Mouse (Mus musculus) urinary bladder, postnatal 36 days (tissue): Measurements from ENCODE around the gene Fzr1.

Source experiments
- DNase-seq, 2 experiments: peaks; one replicate each; pipeline ENCODE4 v3.0.0; 2022; ENCODE audit warnings: low spot score in 2 of 2, mixed read lengths in 1 of 2

The Fzr1 gene

DNA sequence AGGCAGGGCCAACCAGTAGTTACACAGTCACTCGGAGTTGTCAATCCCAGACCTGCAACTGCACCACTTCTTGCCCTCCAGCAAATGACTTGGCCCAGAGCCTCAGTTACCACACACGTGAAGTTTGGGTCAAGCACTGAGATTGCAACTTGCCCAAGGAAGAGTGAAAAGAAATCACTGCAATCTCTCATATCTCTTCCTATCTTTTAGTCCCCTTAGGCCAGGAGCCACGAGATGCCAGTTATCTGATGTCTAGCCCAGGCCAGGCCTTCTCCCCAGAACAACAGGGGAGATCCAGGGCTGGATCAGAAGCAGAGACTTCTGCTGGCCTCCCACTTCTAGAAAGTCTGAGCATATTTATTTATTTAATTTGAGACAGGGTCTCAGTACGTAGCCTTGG is 22.8 kb downstream of the Fzr1 start:
- no peak for DNase-seq

DNA sequence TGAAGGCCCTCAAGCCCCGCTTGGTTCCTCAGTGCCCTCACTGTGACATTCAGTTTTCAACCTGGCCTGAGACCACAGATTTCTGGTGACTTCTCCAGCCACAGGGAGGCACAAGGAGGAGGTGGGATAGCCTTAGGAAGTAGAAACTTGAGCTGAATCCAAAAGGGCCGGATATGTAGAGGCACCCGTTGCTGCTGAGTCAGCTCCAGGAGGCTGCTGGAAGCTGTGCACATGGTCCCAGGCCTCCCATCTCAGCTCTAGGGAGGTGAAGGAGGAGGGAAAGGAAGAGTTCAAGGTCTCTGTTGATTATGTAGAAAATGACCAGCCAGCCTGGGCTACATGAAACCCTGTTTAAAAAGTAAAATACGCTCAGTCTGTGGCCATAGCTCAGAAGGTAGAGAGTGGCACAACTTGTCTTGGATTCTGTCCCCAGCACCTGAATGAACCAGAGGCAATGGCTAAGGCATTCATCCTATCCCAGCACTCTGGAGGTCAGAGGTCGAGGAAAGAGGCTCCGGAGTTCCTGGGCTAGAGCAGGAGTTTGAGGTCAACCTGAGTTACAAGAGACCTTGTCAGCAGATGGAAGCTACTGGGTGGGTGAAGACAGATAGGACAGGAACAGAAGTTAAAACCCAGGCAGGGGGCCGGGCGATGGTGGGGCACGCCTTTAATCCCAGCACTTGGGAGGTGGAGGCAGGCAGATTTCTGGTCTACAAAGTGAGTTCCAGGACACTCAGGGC is 23.4 kb downstream of the Fzr1 start:
- DNase-seq = no peak

DNA sequence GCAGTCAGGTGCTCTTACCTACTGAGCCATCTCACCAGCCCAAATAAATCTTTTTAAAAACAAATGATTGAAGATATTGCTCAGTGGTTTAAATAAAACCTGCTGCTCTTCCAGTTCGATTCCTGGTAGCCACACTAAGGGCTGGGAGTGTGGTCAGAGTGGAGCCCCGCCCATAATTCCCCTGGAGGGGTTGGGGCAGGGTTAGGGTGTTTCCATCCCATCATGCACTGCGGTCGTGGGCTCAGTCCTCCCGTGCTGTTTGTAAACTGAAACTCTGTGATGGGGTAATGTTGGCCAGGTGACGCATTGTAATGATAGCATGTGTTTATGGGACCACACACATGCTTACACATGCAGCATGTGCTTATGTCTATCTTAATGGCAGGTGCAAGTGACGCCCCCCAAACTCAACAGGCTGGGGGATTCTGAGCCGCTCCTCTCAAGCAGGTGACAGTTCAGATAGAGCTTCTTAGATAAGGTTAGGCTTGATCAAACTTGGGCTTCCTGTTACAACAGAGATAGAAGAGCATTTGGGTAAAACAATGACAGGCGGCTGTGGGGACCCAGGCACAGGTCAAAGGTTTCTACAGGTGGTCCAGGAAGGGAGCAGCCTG is 26.5 kb downstream of the Fzr1 start:
- DNase-seq = no peak

DNA sequence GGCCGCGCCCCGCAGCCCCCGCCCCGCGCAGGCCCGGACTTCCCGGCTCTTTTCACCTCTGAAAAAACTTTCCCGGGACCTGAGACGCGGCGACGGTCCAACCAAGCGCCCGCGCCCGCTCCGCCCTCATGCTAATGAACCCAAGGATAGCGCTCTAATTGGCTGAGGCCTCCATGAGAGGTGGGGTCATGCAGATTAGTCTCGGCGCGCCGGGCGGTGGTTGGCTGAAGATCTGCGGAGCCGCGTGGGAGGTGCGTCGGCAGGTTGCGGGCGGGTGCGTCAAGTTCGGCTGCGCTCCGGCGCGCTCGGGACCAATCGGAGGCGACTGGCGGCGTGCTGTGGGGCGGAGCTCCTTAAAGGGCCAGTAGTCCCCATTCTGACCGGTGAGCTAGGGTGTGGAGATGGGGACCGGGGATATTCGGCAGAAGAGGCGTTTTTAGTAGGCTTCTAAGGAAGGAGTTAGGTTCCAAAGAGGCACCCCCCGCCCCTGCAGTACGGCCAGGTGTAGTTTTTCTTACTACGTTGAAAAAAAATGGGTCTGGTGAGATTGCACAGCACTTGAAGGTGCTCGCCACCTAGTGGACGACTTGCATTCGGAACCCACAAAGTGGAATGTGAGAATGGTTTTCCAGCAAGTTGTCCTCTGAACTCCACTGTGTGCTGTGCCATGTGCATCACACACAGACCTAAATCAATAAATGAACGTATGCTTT is 27.8 kb downstream of the Fzr1 start, which contains the start of gene Hmg20b:
Hmg20b (minus strand) TSS at position 130 of the 713 bp plus-strand sequence.
- peak; percentile 97 to 99 for DNase-seq

DNA sequence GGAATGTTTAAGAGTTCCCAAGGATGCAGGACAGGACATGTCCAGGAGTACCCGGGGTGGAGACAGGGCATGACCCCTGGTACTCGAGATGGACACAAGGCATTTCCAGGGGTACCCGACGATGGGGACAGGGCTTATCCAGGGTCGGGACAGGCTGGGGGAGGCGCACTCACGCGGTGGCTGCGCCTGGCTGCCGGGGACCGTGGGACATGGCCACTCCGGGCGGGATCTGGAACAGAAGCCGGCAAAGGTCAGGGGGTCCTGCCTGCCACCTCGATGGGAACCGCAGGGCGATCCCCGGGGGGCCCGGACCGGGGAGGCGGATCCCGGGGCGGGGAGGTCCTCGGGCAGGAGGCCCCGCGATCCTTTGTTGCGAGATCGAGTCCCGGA is 28.4 kb downstream of the Fzr1 start:
- no peak for DNase-seq

DNA sequence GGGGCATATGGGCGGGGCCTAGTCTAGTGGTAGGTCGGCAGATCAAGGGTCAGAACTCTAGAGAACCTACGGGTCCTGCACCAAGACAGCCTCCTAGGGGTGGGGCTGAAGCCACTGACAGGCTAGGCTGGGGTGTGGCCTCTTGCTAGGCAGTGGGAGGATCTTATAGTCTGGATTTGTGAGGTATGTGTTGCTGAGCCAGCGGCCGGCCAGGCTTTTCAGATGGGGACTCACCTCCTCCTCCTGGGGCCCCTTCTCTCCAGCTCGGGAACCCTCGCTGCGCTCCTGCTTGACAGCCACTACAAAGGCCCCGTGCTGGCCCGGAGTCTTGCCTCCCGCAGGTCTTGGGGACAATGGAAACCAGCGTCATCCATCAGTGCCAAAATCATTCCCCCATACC is 29.2 kb downstream of the Fzr1 start:
- peak in 1 of 2 experiments; percentile 55 for DNase-seq

DNA sequence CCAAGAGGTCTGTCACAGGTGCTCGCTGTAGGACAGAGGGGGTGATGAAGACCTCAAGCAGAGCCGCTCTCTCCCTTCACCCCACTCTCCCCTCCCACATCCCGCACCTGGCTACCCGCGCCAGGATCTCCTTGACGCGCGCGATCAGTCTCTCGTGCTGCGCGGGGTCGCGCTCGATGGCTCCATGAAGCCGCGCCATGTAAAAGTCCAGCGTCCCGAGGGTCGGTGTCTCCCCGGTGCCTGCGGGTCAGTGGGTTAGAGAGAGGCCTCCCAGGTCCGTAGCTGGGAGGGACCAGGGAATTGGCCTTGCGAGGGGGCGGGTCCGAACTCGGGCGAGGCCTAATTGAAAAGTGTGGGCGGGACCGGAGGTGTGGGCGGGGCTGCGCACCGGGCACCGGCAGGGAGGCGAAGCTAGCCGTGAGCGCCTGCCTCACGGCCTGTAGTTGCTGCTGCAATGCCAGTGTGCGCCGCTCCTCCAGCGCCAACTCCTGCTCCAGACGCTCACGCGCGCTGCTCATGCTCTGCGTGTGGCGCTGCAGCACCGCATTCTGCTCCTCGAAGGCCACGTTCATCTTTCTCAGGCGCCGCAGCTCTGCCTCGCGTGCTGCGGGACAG is 31.8 kb downstream of the Fzr1 start:
- peak; percentile 51 to 75 for DNase-seq

DNA sequence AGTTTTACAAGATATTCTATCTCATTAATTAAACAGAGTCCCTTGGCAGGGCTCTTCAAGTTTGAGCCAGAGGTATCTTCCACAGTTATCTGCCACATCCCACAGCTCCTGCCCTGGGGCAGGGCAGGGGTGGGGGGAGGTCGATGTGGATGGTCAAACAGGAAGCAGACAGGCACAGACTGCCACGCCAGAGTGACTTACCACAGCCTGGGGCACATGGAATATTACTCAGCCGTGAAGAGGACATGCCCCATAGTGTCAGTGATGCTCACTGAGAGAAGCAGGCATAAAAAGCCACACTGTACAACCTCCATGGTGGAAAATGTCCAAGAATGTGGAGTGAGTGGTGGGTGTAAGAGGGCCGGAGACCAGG is 33.2 kb downstream of the Fzr1 start:
- no peak for DNase-seq

DNA sequence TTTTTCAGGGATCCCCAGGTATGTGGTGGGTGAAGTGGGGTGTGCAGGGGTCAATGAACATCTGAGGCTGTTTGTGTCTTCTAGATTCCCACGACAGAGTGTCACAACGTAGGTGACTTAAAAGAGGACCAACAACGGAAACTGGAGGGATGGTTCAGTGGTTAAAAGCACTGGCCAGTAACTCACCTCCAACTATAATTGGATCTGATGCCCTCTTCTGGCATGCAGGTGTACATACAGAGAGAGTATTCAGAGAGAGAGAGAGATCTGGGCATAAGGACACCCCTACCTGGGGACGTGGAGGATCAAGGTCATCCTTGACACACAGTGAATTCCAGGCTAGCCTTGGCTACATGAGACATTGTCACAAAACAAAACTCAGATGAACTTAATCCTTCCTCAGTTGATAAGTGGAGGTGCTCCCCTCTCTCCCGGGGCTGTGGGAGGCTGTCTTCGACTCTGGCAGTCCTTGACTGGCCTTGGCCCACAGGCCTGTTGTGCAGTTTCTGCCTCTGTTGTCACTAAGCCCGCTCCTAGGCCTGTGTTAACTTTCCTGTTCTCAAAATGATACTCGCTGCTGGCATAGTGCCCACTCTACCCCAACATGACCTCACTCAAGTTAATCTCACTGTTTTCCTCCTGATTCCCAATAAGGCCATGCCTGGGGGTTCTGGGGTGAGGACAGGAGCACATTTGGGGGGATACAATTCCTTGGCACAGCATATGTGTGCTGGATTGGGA is 33.7 kb downstream of the Fzr1 start:
- no peak for DNase-seq

DNA sequence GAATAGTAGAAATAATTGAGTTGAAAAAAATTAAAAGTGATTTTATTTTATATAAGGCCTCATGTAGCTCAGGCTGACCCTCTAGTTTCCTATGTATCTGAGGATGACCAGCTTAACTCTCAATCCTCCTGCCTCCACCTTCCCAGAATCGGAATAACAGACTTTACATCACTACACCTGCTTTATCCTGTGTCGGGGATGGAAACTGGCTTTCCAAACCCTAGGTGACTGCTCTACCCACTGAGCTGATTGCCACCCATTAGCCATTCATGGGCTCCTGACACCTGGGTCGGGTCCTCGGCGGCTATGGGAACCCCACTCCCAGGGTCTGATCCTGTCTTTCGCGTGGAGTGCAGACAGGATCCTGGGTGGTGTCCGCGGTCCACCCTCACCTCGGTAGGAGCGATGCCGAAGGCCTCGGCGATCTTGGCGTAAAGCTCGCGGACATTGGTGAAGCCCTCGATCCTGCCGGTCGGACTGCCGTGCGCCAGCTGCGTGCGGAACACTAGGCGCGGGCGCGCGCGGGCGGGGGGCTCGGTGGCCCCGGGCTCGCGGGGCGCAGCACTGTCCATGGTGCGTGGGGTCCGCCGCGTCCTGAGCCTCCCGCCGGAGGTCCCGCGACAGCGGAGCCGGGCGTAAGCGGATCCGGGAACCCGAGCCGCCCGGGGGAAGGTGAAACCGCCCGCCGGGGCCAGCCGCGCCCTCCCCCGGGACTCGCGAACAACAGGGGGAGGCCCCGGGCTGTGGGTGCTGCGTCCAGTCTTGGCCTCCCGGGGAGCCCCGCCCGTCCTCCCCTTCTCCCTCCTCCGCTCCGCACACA is 35.4 kb downstream of the Fzr1 start, which contains the start of gene Gipc3:
Gipc3 (minus strand) TSS at position 581 of the 820 bp plus-strand sequence.
- no peak for DNase-seq

DNA sequence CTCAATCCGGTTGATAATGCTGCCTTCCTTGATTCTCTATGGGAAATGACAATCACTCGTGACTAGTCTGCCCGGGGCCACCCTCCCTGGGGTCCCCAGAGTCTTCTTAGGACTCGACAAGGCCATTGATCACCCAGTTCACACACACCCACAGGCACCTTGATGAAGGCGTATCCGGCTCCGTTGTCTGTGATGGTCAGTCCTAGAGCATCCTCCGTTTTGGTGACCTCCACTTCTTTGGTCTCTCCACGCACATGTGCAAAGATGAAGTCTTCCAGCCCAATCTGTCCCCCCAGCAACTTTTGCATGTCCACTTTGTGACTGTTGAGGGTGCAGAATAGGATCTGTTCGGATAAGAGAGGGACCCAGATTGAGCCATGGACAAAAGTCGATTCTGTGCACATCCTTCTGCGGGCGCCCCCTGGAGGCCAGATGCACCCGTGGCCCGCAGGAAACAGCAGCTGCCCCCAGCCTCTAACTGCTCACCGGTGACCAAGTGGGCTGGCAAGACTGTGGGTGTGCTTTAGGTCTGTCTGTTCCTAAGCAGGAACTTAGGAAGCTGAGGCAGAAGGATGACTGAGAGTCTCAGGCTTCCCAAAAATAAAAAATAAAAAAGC is 36.9 kb downstream of the Fzr1 start:
- peak in 1 of 2 experiments; percentile 64 for DNase-seq

DNA sequence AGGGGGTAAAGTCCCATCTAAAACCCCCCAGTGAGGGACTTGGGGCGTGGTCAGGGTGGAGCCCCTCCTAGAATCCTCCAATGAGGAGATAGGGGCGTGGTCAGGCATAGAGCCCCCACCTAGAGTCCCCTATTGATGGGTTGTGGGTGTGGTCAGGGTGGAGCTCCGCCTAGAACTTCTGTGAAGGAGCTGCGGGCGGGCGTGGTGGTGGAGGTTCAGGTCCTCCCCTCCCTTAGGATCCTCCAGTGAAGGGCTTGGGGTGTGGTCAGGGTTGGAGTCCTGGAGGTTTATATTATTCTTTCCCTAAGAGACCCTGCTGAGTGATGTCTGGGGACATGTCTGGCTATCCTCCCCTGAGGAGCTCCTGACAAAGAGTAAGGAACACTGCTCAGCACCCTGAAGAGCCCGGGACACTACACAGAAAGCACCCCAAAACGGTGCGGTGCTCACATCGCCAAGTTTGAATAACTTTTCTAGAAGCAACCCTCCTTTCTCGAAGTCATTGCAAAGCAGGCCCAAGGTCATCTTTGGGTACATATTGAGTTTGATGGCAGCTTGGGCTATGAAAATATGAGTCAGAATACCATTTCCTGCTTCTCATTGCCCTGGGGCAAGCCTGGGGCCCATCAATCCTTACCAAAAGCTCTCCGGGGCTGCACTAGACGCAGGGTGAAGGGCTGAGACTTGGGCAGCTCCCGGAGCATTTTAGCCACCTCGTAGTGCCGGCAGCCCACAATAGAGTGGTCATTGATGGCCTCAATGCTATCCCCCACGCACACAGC is 37.6 kb downstream of the Fzr1 start:
- DNase-seq = no peak

DNA sequence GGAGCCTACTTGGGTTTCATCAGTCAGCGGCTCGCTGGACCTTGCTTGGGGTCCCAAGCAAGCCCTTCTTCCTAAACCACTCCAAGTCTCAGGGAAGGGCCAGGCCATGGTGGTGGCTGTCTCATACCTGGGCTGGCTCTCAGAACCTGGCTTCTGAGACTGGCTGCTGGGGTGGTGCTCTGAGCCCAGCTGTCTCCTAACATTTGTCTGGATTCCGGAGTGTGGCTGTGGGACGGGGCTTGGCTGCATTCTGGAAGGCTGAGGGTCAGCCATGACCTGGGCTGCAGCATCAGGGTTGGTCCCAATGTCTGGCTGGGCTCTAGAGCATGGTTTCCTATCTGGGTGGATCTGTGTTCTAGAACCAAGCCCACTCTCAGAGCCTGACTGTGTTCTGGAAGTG is 41.8 kb downstream of the Fzr1 start:
- DNase-seq = no peak

DNA sequence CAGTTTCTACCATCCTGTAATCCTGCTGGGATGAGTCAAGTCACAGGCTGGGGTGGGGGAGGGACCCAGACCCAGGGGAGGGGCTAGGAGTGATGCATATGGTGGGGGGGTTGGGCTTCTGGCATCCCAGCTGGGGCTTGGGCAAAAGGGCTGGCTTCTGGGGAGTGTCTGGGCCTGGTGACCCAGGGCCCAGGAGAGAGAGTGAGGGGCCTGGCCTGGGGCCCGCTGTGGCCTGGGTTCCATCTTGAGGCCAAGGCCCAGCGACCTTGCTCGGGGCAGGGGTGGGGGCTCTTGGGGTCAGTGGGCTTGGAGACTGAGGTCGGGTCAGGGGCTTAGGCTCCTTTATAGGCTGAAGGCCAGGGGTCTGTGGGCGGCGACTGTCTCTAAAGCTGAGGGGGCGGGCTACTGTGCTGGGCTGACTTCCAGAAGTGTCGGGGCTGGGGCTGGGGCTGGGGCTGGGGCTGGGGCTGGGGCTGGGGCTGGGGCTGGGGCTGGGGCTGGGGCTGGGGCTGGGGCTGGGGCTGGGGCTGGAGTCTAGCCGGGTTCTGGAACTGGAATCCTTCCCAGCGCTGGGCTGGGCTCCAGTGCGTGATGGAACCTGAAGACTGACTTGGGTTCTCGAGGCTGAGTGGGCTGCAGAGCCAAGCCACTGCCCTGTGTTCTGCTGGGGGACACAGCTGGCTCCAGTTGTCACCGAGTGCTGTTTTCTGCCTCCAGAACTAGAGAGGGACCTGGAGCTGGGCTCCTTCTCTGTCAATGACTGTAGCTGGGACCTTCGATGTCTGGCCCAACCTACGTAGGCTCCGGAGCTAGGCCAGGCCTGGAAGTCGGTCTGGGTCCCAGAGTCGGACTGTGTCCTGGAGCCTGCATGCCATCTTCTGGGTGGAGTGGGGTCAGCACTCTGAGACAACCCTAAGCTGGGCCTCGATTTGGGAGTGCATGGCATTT is 42.6 kb downstream of the Fzr1 start:
- no peak for DNase-seq

DNA sequence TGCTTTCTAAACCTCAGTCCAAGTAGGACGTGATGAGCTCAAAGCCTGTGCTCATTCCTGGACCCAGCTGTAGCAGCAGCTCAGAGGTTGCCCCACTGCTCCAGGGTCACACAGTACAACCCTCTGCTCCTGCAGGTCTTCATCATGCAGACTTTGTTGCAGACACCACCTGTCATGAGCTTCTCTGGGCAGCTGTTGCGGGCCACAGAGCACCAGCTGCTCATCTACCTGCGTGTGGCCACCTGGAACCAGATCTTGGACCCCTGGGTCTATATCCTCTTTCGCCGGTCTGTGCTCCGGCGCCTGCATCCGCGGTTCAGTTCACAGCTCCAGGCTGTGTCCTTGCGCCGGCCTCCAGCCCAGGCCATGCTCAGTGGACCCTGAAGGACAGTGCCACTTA is 44.0 kb downstream of the Fzr1 start:
- no peak for DNase-seq

DNA sequence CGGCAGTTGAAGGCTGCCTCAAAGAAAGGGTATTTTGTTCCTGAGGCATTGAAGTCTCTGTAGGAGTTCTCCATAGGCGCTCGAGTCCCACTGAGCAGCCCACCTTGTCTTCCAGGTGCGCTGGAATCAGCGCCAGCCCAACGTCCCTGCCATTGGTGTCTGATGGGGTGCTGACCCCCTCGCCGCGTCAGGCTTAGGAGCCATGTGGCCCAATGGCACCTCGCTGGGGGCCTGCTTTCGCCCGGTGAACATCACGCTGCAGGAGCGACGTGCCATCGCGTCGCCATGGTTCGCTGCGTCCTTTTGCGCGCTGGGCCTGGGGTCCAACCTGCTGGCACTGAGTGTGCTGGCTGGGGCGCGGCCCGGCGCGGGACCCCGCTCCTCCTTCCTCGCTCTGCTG is 46.0 kb downstream of the Fzr1 start:
- DNase-seq = no peak

DNA sequence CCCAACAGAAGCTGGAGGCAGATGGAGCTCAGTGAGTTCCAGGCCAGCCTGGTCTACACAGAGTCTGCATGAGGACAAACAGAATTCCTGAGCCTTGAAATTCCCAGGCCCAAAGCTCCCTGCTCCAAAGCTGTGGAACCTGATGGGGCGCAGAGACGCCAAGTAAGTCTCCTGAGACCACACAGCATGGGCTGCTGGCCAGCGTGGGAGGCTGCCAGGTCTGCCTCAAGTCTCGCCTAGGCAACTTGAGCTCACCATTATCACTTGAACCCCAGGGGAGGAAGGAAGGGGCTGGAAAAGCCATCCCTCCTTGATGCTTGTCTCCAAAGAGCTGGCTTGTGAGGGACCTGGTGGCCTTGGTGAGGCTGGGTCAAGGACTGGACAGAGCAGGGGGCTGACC is 48.3 kb downstream of the Fzr1 start:
- DNase-seq = no peak

DNA sequence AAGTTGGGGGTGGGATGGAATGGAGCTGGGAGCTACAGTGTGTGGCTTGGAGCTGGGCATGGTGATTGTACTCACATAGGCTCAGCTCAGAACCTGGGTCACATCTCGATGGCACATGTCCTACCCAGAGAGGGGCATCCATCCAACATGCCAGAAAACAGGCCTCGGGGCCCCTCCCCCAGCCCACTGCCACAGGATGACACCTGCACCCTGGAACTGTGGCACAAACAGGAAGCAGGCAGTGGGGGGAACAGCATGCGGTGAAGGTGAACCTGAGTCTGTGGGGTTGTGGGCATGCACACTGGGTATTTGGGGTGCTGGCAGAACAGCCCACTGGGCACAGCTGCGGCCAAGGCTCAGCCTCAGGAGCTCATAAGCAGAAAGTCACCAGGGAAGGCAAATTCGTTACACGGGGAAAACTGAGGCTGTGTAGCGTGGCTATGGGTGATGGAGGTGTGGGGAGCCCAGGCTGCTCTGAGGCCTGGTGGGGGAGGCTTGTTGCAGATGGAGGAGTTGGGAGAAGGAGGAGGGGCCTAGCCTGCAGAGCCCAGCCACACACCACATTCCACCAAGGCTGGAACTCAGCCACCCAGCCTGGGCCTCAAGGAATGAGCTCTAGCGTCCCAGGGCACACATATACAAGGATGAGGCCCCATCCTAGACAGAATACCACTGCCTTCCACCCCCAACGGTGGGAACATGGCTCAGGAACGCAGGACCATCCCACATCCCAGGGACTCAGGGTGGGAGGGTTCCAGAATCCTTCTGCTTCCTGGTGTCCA is 48.9 kb downstream of the Fzr1 start:
- no peak for DNase-seq
